Comparison of ENCODE assay signal across 9 mouse cellular contexts in the genomic region with DNA sequence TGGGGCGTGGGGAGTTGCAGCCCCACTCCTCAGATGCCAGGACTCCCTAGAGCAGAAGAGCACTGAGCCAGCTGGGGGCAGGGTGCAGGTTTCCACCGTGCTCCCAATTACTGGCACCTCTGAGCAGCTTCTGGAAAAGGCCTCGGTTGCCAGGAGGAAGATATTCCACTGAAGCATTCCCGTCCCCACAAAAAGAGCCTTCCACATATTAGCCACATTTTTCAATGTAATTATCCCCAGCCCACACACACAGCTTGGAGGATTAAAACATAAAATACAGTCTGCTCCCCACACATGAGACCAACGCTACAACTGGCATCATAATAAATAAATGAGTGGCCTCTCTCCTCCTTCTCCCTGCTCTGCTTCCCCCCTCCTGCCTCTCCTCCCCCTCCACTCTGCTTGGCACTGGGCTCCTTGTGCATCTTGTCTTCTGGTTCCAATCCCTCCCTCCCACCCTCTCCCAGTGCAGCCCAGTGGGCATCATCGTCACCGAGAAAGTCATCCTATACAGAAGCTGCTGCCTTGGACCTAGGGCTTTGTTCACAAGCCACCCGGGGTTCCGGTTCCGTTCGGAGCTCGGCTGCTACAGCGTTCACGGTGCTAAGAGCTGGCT.
DNase-seq lines count a peak whose midpoint lies in the region; ATAC-seq and TF ChIP-seq lines count a peak whose summit lies in the region.
"Had no signal": no experiment of that assay in that cellular context is flagged by ENCODE, and none has a peak within 500 bp of the region (broad histone marks: within the 10 kb centered on the region; RNA-seq: fewer than 3 reads in every experiment).

No protein-coding gene starts in this region.

- H3K9ac ChIP-seq in lung, embryonic 14.5 days, result no peak overlapping the region
- no peak overlapping the region; the same call in 1 of the 2 replicates for H3K9ac ChIP-seq in hindbrain, embryonic 15.5 days
- 0 out of 2 replicates have a peak overlapping the region, but pooled peaks have one; percentile 21 for H3K9ac ChIP-seq in limb, embryonic 13.5 days

- no peaks in the 10 kb centered on the region for H3K9me3 ChIP-seq in lung, embryonic 14.5 days (ENCODE audit: low read depth, low read length)
- H3K9me3 ChIP-seq in hindbrain, embryonic 15.5 days, result no peaks in the 10 kb centered on the region
- no peaks in the 10 kb centered on the region for H3K9me3 ChIP-seq in limb, embryonic 13.5 days

- TF ChIP-seq POLR2A in lung, adult 2 months (IDR thresholded peaks at IDR 0.05; ENCODE audit: borderline replicate concordance, extremely low read depth, low read depth, low read length), result no peak

- H3K4me1 ChIP-seq in lung, embryonic 14.5 days (ENCODE audit: insufficient read depth), result no peaks in the 10 kb centered on the region
- peaks cover 45% of the 10 kb centered on the region for H3K4me1 ChIP-seq in hindbrain, embryonic 15.5 days (replicated peaks)
- peaks cover 53% of the 10 kb centered on the region for H3K4me1 ChIP-seq in limb, embryonic 13.5 days
- H3K4me1 ChIP-seq in lung, adult 2 months (ENCODE audit: control insufficient read depth, insufficient read depth, low read length), result no peaks in the 10 kb centered on the region

- no peak overlapping the region for H3K4me2 ChIP-seq in lung, embryonic 14.5 days
- peak overlapping the region; percentile 44 for H3K4me2 ChIP-seq in hindbrain, embryonic 15.5 days
- peak overlapping the region; percentile 19; the same call in 1 of the 2 replicates for H3K4me2 ChIP-seq in limb, embryonic 13.5 days (replicated peaks)

- peak; percentile 17; the same call in 1 of the 2 replicates for ATAC-seq in lung, embryonic 14.5 days (ENCODE audit: insufficient read depth)
- ATAC-seq in hindbrain, embryonic 15.5 days (ENCODE audit: low FRiP score, low read depth), result peak; percentile 58
- ATAC-seq in limb, embryonic 13.5 days (ENCODE audit: low FRiP score, low read depth), result no peak; the same call in 1 of the 2 replicates

- TF ChIP-seq CTCF in lung, embryonic 14.5 days (IDR thresholded peaks at IDR 0.05; ENCODE audit: low read depth), result no peak
- no peak for TF ChIP-seq CTCF in lung, adult 2 months (IDR thresholded peaks at IDR 0.05; ENCODE audit: insufficient read depth, low read length)

- no peaks in the 10 kb centered on the region for H3K36me3 ChIP-seq in lung, embryonic 14.5 days (ENCODE audit: insufficient read depth)
- no peaks in the 10 kb centered on the region for H3K36me3 ChIP-seq in hindbrain, embryonic 15.5 days
- no peaks in the 10 kb centered on the region for H3K36me3 ChIP-seq in limb, embryonic 13.5 days

- H3K4me3 ChIP-seq in lung, embryonic 14.5 days (ENCODE audit: low read depth, low read length), result no peak overlapping the region
- H3K4me3 ChIP-seq in hindbrain, embryonic 15.5 days, result 0 out of 2 replicates have a peak overlapping the region, but pooled peaks have one; percentile 1
- no peak overlapping the region for H3K4me3 ChIP-seq in limb, embryonic 13.5 days
- no peak overlapping the region for H3K4me3 ChIP-seq in lung, adult 2 months (replicated peaks; ENCODE audit: extremely low read depth, low read depth, low read length)

- no peaks in the 10 kb centered on the region for H3K27me3 ChIP-seq in lung, embryonic 14.5 days (ENCODE audit: insufficient read depth, low read length)
- H3K27me3 ChIP-seq in hindbrain, embryonic 15.5 days, result no peaks in the 10 kb centered on the region
- no peaks in the 10 kb centered on the region for H3K27me3 ChIP-seq in limb, embryonic 13.5 days

- 46% methylated on average over 14 of the region's 14 CpGs for WGBS in lung, embryonic 14.5 days
- 7% methylated on average over 14 of the region's 14 CpGs for WGBS in hindbrain, embryonic 15.5 days
- WGBS in limb, embryonic 13.5 days, result 31% methylated on average over 14 of the region's 14 CpGs
- 50% methylated on average over 14 of the region's 14 CpGs for WGBS in lung, adult 2 months

- no peak for DNase-seq in lung, embryonic 14.5 days
- DNase-seq in lung, postnatal 36 days, result no peak
- peak; percentile 47 for DNase-seq in right cerebral cortex, postnatal 25 days
- DNase-seq in kidney, postnatal 36 days, result no peak
- no peak for DNase-seq in adrenal gland, postnatal 10 days
- no peak for DNase-seq in lung, adult 2 months
- DNase-seq: lung, postnatal 4 days had no signal

- no peak overlapping the region for H3K27ac ChIP-seq in lung, embryonic 14.5 days (ENCODE audit: low read depth)
- H3K27ac ChIP-seq in hindbrain, embryonic 15.5 days (replicated peaks), result peak overlapping the region; percentile 88
- H3K27ac ChIP-seq in limb, embryonic 13.5 days, result peak overlapping the region; percentile 83
